Mouse (Mus musculus) forebrain, embryonic 14.5 days (tissue): ENCODE data around the gene Rps16. TPM values are rescaled to one million over a fixed set of nuclear protein-coding genes. Genes with fewer than 3 reads are reported as not detected.
A peak's percentile ranks its signal among the peaks of the same experiment; 100 is the strongest.

ENCODE experiments used
- ATAC-seq: fragments of 200-750 bp; cut with Nextera tagmentation; 2 replicates; pipeline ENCODE4 v1.8.0; 2017; ENCODE audit warnings: mild to moderate bottlenecking, moderate library complexity
- DNase-seq: peaks from one replicate; pipeline ENCODE4 v3.0.0-alpha.2; 2015; ENCODE audit warnings: low spot score
- H3K27ac ChIP-seq: fragments of 300-500 bp; sonication (generic); 2 replicates; pipeline ENCODE4 v1.5.1; 2014; ENCODE audit warnings: low read depth, mild to moderate bottlenecking, control low read depth, low read length, moderate library complexity
- H3K27me3 ChIP-seq: fragments of 300-500 bp; sonication (generic); replicated peaks from 2 replicates; pipeline ENCODE4 v1.6.1; 2014; ENCODE audit warnings: low read length, control low read depth, mixed read lengths; ENCODE audit not compliant: control insufficient read depth, insufficient read depth
- H3K36me3 ChIP-seq: fragments of 300-500 bp; sonication (generic); 2 replicates; pipeline ENCODE4 v1.6.1; 2014; ENCODE audit warnings: low read length, control low read depth; ENCODE audit not compliant: control insufficient read depth, insufficient read depth
- H3K4me1 ChIP-seq: fragments of 300-500 bp; sonication (generic); 2 replicates; pipeline ENCODE4 v1.6.1; 2014; ENCODE audit warnings: antibody characterized with exemption, low read length, control low read depth; ENCODE audit not compliant: control insufficient read depth, insufficient read depth
- H3K4me2 ChIP-seq: fragments of 300-500 bp; sonication (generic); 2 replicates; pipeline ENCODE4 v1.6.1; 2014; ENCODE audit warnings: mild to moderate bottlenecking, control low read depth, low read length
- H3K4me3 ChIP-seq: fragments of 300-500 bp; sonication (generic); 2 replicates; pipeline ENCODE4 v1.5.1; 2014; ENCODE audit warnings: low read depth, low read length, control low read depth
- H3K9ac ChIP-seq: fragments of 300-500 bp; sonication (generic); 2 replicates; pipeline ENCODE4 v1.6.1; 2014; ENCODE audit warnings: mild to moderate bottlenecking, low read length, control low read depth, moderate library complexity
- H3K9me3 ChIP-seq: fragments of 300-500 bp; sonication (generic); replicated peaks from 2 replicates; pipeline ENCODE4 v1.6.1; 2016; ENCODE audit warnings: low read length, control low read depth, mixed read lengths; ENCODE audit not compliant: control insufficient read depth
- WGBS: fragments of 180-500 bp; shearing (Covaris S2); extraction: QIAGEN DNeasy Blood & Tissue Kit; methylation state at CpG from one replicate; pipeline ENCODE4 v1.1.7; 2014; 5-methylcytosine and 5-hydroxymethylcytosine counted together
- polyA plus RNA-seq: library from polyadenylated mRNA; unstranded; fragments of >200 nt; fragmentation: Nextera tagmentation; extraction: Ambion mirVana; gene quantifications from 2 replicates; pipeline ENCODE4 v1.2.1, GENCODE M21; 2014

The Rps16 gene
- polyA plus RNA-seq, result 539 and 750 TPM in 2 replicates

- no peaks in the 10 kb centered on the region for H3K27me3 ChIP-seq
- H3K4me2 ChIP-seq, result peak within 1 kb of the TSS; percentile 85
- under 1% methylated on average over 49 of the region's 50 CpGs for WGBS
- ATAC-seq, result peak; percentile 95
- peak; percentile 99 for DNase-seq
- no peaks in the 10 kb centered on the region for H3K9me3 ChIP-seq
- H3K9ac ChIP-seq, result peak within 1 kb of the TSS; percentile 94
- peak within 1 kb of the TSS; percentile 79 for H3K27ac ChIP-seq
- peaks cover 33% of the 10 kb centered on the region for H3K36me3 ChIP-seq
- peak within 1 kb of the TSS; percentile 90 for H3K4me3 ChIP-seq
- H3K4me1 ChIP-seq, result peaks cover 12% of the 10 kb centered on the region
Observed at GRCm38 (mm10) chr7:28350155-28350883, at the start of gene Rps16. Rps16 (plus strand) TSS chr7:28350652.

- Histone ChIP-seq H3K9me3 (no peaks in the 10 kb centered on the region), H3K4me2 (peak within 1 kb of the TSS; percentile 55), H3K27ac (peak within 1 kb of the TSS; percentile 63), H3K9ac (peak within 1 kb of the TSS; percentile 64), H3K4me3 (peak within 1 kb of the TSS; percentile 38), H3K36me3 (peaks cover 29% of the 10 kb centered on the region), H3K27me3 (no peaks in the 10 kb centered on the region), H3K4me1 (peaks cover 10% of the 10 kb centered on the region)
- WGBS, result under 1% methylated on average over 30 of the region's 30 CpGs
- peak; percentile 74 for ATAC-seq
- DNase-seq, result peak; percentile 82
Observed at GRCm38 (mm10) chr7:28301616-28302433, 48.6 kb upstream of the Rps16 start, which contains the start of gene Dll3. Dll3 (minus strand) TSS chr7:28302238.

DNA sequence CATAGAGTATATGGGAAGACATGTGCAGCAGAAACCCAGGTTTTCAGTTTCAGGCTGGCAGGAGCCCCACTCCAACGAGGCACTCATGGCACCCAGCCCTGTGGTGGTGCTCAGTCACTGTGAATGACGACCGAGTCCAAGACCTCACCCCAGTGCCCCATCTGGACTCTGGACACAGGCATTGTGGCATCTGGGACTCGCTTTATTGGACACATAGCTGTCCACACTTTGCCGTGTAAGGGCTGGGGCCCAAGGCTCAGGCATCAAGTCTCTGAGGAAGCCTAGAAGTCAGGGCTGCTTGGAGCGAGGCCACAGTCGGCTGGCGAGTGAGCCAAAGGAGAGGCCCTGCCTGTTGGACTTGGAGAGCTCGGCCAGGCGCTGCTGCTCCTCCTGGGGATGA lies 44.8 kb upstream of the Rps16 start:
- H3K36me3 ChIP-seq, result peaks cover 60% of the 10 kb centered on the region
- H3K4me2 ChIP-seq, result no peak overlapping the region
- no peak overlapping the region for H3K27ac ChIP-seq
- ATAC-seq (no peak), DNase-seq (no peak)
- no peak overlapping the region for H3K4me3 ChIP-seq
- no peaks in the 10 kb centered on the region for H3K9me3 ChIP-seq
- no peaks in the 10 kb centered on the region for H3K27me3 ChIP-seq
- H3K9ac ChIP-seq, result no peak overlapping the region
- peaks cover 5% of the 10 kb centered on the region for H3K4me1 ChIP-seq
- 95% methylated on average over 10 of the region's 10 CpGs for WGBS

DNA sequence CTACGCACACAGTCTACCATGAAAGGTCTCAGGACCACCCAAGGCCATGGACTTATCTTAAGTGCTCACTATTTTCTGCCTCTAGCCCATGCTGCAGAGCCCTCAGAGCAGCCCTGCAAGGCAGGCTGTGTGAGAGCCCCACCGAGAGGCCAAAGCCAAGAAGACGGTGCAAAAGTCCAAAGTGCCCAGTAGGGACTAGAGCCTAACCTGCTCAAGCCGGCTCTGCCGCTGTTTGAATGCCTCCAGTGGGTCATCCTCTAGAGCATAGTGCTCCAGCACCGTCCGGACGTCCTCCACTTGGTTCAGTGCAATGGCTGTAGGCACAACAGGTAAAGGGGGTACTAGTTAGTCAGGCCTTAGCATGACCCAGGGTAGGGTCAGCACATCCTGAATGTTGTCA lies 44.2 kb upstream of the Rps16 start:
- ATAC-seq (no peak), DNase-seq (no peak)
- H3K4me2 ChIP-seq, result no peak overlapping the region
- no peaks in the 10 kb centered on the region for H3K27me3 ChIP-seq
- no peaks in the 10 kb centered on the region for H3K9me3 ChIP-seq
- H3K27ac ChIP-seq, result no peak overlapping the region
- peaks cover 10% of the 10 kb centered on the region for H3K4me1 ChIP-seq
- no peak overlapping the region for H3K9ac ChIP-seq
- peaks cover 60% of the 10 kb centered on the region for H3K36me3 ChIP-seq
- WGBS, result 96% methylated on average over 8 of the region's 8 CpGs
- H3K4me3 ChIP-seq, result no peak overlapping the region

- H3K36me3 ChIP-seq, result peaks cover 65% of the 10 kb centered on the region
- peaks cover 6% of the 10 kb centered on the region for H3K4me1 ChIP-seq
- no peak overlapping the region for H3K4me3 ChIP-seq
- no peak overlapping the region for H3K9ac ChIP-seq
- H3K9me3 ChIP-seq, result no peaks in the 10 kb centered on the region
- H3K4me2 ChIP-seq, result no peak overlapping the region
- no peak for DNase-seq
- no peak for ATAC-seq
- H3K27me3 ChIP-seq, result no peaks in the 10 kb centered on the region
- 71% methylated on average over 9 of the region's 9 CpGs for WGBS
- no peak overlapping the region for H3K27ac ChIP-seq
Observed at GRCm38 (mm10) chr7:28309737-28310136, 40.7 kb upstream of the Rps16 start.

GRCm38 (mm10) chr7:28311151-28311925 lies 39.1 kb upstream of the Rps16 start:
- Histone ChIP-seq H3K9me3 (no peaks in the 10 kb centered on the region), H3K4me1 (peaks cover 6% of the 10 kb centered on the region), H3K36me3 (peaks cover 65% of the 10 kb centered on the region), H3K27me3 (no peaks in the 10 kb centered on the region), H3K4me3 (peak overlapping the region; percentile 95), H3K4me2 (peak overlapping the region; percentile 87), H3K9ac (peak overlapping the region; percentile 92), H3K27ac (peak overlapping the region; percentile 63; the same call in 1 of the 2 replicates)
- WGBS, result 7% methylated on average over 35 of the region's 35 CpGs
- DNase-seq (peak; percentile 17), ATAC-seq (peak; percentile 70)

DNA sequence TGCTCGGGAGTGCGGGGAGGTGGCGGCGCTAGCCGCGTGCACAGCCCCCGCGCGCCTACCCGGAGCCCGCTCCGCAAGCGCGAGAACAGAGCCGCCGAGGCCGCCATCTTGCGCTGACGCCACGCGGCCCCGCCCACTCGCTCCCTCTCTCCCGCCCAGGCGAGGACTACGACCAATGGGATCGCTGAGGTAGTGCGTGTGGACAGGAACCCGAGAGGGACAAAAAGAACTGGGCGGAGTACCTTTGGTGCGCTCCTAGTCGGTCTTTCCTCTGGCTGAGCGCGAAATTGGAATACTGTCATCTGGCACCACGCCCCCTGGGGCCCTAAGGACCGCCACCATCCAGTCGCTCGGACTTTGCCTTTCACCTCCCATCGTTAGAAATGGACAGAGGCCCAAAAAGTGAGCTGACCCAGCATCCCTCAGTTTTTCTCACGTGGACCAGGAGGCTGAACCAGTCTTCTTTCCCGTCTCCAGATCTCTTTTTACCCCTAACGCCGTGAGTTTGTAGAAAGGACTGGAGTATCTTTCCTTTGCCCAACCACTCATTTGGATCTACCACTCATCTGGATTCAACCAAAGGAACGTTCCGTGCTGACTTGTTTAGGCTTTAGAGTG lies 38.4 kb upstream of the Rps16 start, which contains the start of gene Timm50:
Gene Timm50 (minus strand): TSS at position 147 of the 618 bp plus-strand sequence.
- Histone ChIP-seq H3K9me3 (no peaks in the 10 kb centered on the region), H3K4me1 (peaks cover 6% of the 10 kb centered on the region), H3K36me3 (peaks cover 65% of the 10 kb centered on the region), H3K27me3 (no peaks in the 10 kb centered on the region), H3K9ac (peak within 1 kb of the TSS; percentile 92), H3K4me2 (peak within 1 kb of the TSS; percentile 87), H3K4me3 (peak within 1 kb of the TSS; percentile 95), H3K27ac (peak within 1 kb of the TSS; percentile 63; the same call in 1 of the 2 replicates)
- peak; percentile 99 for DNase-seq
- peak; percentile 98 for ATAC-seq
- under 1% methylated on average over 43 of the region's 45 CpGs for WGBS

DNA sequence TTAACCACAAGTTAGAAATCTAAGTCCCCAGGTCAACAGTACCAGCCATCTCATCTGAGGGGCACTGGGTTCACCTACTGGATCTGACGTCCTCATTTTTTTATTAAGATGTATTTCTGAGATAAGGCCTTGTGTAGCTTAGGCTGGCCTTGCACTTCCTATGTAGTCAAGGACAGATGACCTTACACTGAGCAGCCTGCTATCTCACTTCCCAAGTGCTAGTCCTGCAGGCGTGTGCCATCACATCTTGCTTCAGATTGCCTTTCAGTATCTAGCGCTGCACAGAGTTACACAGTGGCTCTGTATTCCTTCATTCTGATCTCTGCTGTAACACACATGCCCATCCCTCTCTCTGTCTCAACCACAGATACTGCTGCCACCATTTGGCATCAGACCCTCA lies 32.4 kb upstream of the Rps16 start:
- Histone ChIP-seq H3K9ac (no peak overlapping the region), H3K9me3 (no peaks in the 10 kb centered on the region), H3K27ac (no peak overlapping the region), H3K4me1 (no peaks in the 10 kb centered on the region), H3K4me2 (no peak overlapping the region), H3K4me3 (no peak overlapping the region), H3K36me3 (peaks cover 90% of the 10 kb centered on the region), H3K27me3 (no peaks in the 10 kb centered on the region)
- 89% methylated on average over 3 of the region's 3 CpGs for WGBS
- DNase-seq (no peak), ATAC-seq (no peak)
